Mouse (Mus musculus) lung, postnatal 0 days (tissue): ENCODE results near the gene Fam241b.

ENCODE experiments used
- CTCF ChIP-seq: IDR thresholded peaks from 2 replicates; pipeline ENCODE4 v1.5.1; 2016; ENCODE audit warnings: antibody characterized with exemption, mild to moderate bottlenecking
- EP300 ChIP-seq: IDR thresholded peaks from 2 replicates; pipeline ENCODE4 v1.6.1; 2016; ENCODE audit warnings: antibody characterized with exemption, mild to moderate bottlenecking, control low read depth

GRCm38 (mm10) chr10:62135696-62136470 is 7.8 kb downstream of the Fam241b start:
- TF ChIP-seq CTCF, result no peak
- TF ChIP-seq EP300, result no peak
